Mouse (Mus musculus) forebrain, postnatal 0 days (tissue): Measurements from ENCODE around the gene Lrp10. TPM values are rescaled to one million over a fixed set of nuclear protein-coding genes. Genes with fewer than 3 reads are reported as not detected.

Experiments
- ATAC-seq: fragments of 200-750 bp; cut with Nextera tagmentation; 2 replicates; pipeline ENCODE4 v1.8.0; 2017; ENCODE audit warnings: mild to moderate bottlenecking, moderate library complexity
- DNase-seq: peaks from one replicate; pipeline ENCODE4 v3.0.0-alpha.2; 2015
- H3K27ac ChIP-seq: fragments of 300-500 bp; sonication (generic); 2 replicates; pipeline ENCODE4 v1.5.1; 2014; ENCODE audit warnings: low read depth, mild to moderate bottlenecking, antibody characterized with exemption, low read length, moderate library complexity, mixed read lengths
- H3K27me3 ChIP-seq: fragments of 300-500 bp; sonication (generic); 2 replicates; pipeline ENCODE4 v1.6.1; 2014; ENCODE audit warnings: mild to moderate bottlenecking, low read length, mixed read lengths; ENCODE audit not compliant: insufficient read depth
- H3K36me3 ChIP-seq: fragments of 300-500 bp; sonication (generic); 2 replicates; pipeline ENCODE4 v1.6.1; 2014; ENCODE audit warnings: mild to moderate bottlenecking, moderate library complexity; ENCODE audit not compliant: insufficient read depth
- H3K4me1 ChIP-seq: fragments of 300-500 bp; sonication (generic); 2 replicates; pipeline ENCODE4 v1.6.1; 2014; ENCODE audit warnings: antibody characterized with exemption; ENCODE audit not compliant: insufficient read depth
- H3K4me2 ChIP-seq: fragments of 300-500 bp; sonication (generic); 2 replicates; pipeline ENCODE4 v1.6.1; 2014; ENCODE audit warnings: low read depth, mild to moderate bottlenecking, moderate library complexity
- H3K4me3 ChIP-seq: fragments of 300-500 bp; sonication (generic); 2 replicates; pipeline ENCODE4 v1.5.1; 2014; ENCODE audit warnings: low read depth, low read length, mixed read lengths
- H3K9ac ChIP-seq: fragments of 300-500 bp; sonication (generic); 2 replicates; pipeline ENCODE4 v1.6.1; 2014; ENCODE audit warnings: mild to moderate bottlenecking
- H3K9me3 ChIP-seq: fragments of 300-500 bp; sonication (generic); 2 replicates; pipeline ENCODE4 v1.6.1; 2016; ENCODE audit warnings: low read length
- CTCF ChIP-seq: sonication (generic); IDR thresholded peaks from 2 replicates; pipeline ENCODE4 v1.5.1; 2016; ENCODE audit warnings: antibody characterized with exemption, control low read depth, low read depth
- WGBS: fragments of 180-500 bp; shearing (Covaris S2); extraction: QIAGEN DNeasy Blood & Tissue Kit; methylation state at CpG from one replicate; pipeline ENCODE4 v1.1.7; 2014; 5-methylcytosine and 5-hydroxymethylcytosine counted together
- polyA plus RNA-seq: library from polyadenylated mRNA; unstranded; fragments of >200 nt; fragmentation: Nextera tagmentation; extraction: Ambion mirVana; gene quantifications from 2 replicates; pipeline ENCODE4 v1.2.1, GENCODE M21; 2015
- total RNA-seq: library from RNA; depleted of rRNA; stranded (reverse); fragments of >200 nt; gene quantifications from 2 replicates; pipeline ENCODE4 v1.2.3, GENCODE M21; 2014

The Lrp10 gene
- total and polyA plus RNA-seq, 2 experiments from 2014 or later: 38.5 to 39.6 TPM

DNA sequence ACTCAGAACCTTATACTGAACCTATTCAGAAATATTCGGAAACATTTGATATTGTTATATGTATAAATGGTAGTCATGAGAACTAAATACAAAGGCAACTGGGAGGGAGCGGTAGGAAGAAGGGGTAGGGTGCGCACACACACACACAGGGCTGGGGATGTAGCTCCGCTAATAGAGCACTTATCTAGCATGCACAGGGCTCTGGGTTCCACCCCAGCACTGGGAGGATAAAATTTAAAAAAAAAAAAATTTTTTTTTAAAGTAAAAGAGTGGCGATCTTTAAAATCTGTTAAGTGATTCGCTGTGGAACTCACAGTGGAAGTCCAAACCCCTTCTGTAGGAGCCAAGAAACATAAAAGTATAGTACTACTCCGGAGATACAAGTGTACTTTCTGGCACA, 22.0 kb downstream of the Lrp10 start:
- ATAC-seq: no peak
- Histone ChIP-seq H3K4me1 (no peaks in the 10 kb centered on the region), H3K9ac (no peak overlapping the region), H3K36me3 (no peaks in the 10 kb centered on the region), H3K4me3 (no peak overlapping the region), H3K9me3 (no peaks in the 10 kb centered on the region), H3K27me3 (no peaks in the 10 kb centered on the region), H3K4me2 (no peak overlapping the region), H3K27ac (no peak overlapping the region)
- no peak for DNase-seq
- no peak for TF ChIP-seq CTCF
- WGBS: 93% methylated on average over 7 of the region's 7 CpGs

DNA sequence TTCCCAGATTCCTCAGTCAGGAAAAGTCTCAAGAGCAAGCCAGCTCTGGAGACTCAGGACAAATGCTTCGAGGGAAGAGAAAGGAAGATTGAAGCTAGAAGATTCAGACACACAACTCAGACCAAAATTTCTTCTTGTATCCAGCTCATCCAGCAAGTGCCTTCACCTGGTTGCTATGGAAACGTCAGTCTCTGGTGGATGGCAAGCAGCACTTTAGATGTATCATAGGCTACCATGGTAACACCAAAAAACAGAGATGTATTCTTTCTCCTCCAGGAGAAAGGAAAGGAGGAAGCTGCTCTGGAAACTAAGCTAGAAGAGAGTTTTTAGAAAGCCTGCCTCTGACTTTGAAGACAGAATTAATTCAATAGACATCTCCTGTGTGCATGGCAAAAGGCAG, 23.8 kb downstream of the Lrp10 start:
- peak; percentile 27 for DNase-seq
- Histone ChIP-seq H3K27me3 (no peaks in the 10 kb centered on the region), H3K4me1 (no peaks in the 10 kb centered on the region), H3K27ac (no peak overlapping the region), H3K9ac (no peak overlapping the region), H3K4me2 (no peak overlapping the region), H3K4me3 (no peak overlapping the region), H3K36me3 (no peaks in the 10 kb centered on the region), H3K9me3 (no peaks in the 10 kb centered on the region)
- ATAC-seq: peak; percentile 80
- TF ChIP-seq CTCF: no peak
- 51% methylated on average over 2 of the region's 2 CpGs for WGBS

GRCm38 (mm10) chr14:54488350-54488749, 24.4 kb downstream of the Lrp10 start:
- Histone ChIP-seq H3K4me1 (no peaks in the 10 kb centered on the region), H3K27me3 (no peaks in the 10 kb centered on the region), H3K9me3 (no peaks in the 10 kb centered on the region), H3K4me2 (no peak overlapping the region), H3K9ac (no peak overlapping the region), H3K36me3 (no peaks in the 10 kb centered on the region), H3K4me3 (no peak overlapping the region), H3K27ac (peak overlapping the region; percentile 40; the same call in 1 of the 2 replicates)
- ATAC-seq (no peak), DNase-seq (no peak)
- TF ChIP-seq CTCF: no peak

- Histone ChIP-seq H3K4me3 (no peak overlapping the region), H3K4me2 (no peak overlapping the region), H3K9me3 (no peaks in the 10 kb centered on the region), H3K9ac (no peak overlapping the region), H3K27me3 (no peaks in the 10 kb centered on the region), H3K36me3 (no peaks in the 10 kb centered on the region), H3K27ac (no peak overlapping the region), H3K4me1 (no peaks in the 10 kb centered on the region)
- DNase-seq: no peak
- TF ChIP-seq CTCF: no peak
- WGBS: 68% methylated on average over 18 of the region's 18 CpGs
- ATAC-seq: 0 out of 2 replicates have a peak, but pooled peaks have one; percentile 40
These were observed 28.6 kb downstream of the Lrp10 start for GRCm38 (mm10) chr14:54492345-54493131.

- no peaks in the 10 kb centered on the region for H3K9me3 ChIP-seq
- WGBS: 92% methylated on average over 5 of the region's 5 CpGs
- no peak for ATAC-seq
- TF ChIP-seq CTCF: no peak
- H3K4me3 ChIP-seq: no peak overlapping the region
- no peaks in the 10 kb centered on the region for H3K4me1 ChIP-seq
- DNase-seq: no peak
- H3K4me2 ChIP-seq: no peak overlapping the region
- no peaks in the 10 kb centered on the region for H3K36me3 ChIP-seq
- no peak overlapping the region for H3K9ac ChIP-seq
- no peak overlapping the region for H3K27ac ChIP-seq
- no peaks in the 10 kb centered on the region for H3K27me3 ChIP-seq
These were observed 29.3 kb downstream of the Lrp10 start for GRCm38 (mm10) chr14:54493236-54493635.

DNA sequence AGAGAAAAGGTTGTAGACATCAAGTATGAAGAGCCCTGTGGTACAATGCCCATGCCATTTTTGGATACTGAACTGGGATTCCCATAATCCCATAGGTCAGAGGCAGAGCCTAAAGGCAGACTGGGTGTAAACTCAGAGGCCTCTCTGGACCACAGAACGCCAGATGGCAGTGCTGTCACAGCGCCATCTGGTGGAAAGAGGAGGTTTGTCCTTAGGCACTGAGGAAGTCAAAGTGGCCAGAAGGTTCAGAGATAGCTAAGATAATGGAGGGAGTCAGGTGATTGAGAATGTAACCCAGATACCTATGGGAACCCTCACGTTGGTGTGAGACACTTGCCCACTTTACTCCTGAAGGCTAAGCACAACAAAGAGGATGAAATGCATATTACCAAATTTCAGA, 30.3 kb downstream of the Lrp10 start:
- H3K27ac ChIP-seq: no peak overlapping the region
- no peak; the same call in 1 of the 2 replicates for ATAC-seq
- DNase-seq: peak; percentile 61
- H3K27me3 ChIP-seq: no peaks in the 10 kb centered on the region
- no peaks in the 10 kb centered on the region for H3K4me1 ChIP-seq
- H3K4me2 ChIP-seq: no peak overlapping the region
- no peaks in the 10 kb centered on the region for H3K9me3 ChIP-seq
- WGBS: 6% methylated on average over 3 of the region's 3 CpGs
- peak; percentile 83 for TF ChIP-seq CTCF
- no peaks in the 10 kb centered on the region for H3K36me3 ChIP-seq
- no peak overlapping the region for H3K9ac ChIP-seq
- no peak overlapping the region for H3K4me3 ChIP-seq

GRCm38 (mm10) chr14:54496706-54497105, 32.8 kb downstream of the Lrp10 start:
- Histone ChIP-seq H3K4me1 (no peaks in the 10 kb centered on the region), H3K27me3 (no peaks in the 10 kb centered on the region), H3K4me2 (no peak overlapping the region), H3K36me3 (no peaks in the 10 kb centered on the region), H3K9ac (no peak overlapping the region), H3K9me3 (no peaks in the 10 kb centered on the region), H3K27ac (no peak overlapping the region), H3K4me3 (no peak overlapping the region)
- no peak for ATAC-seq
- 87% methylated on average over 14 of the region's 14 CpGs for WGBS
- TF ChIP-seq CTCF: no peak
- no peak for DNase-seq
